Mouse (Mus musculus): Measurements from ENCODE around the gene Dclre1a.
"Not testable (repeated sequence)": the region's sequence is repeated elsewhere in the genome, so short reads cannot be mapped to it uniquely, and the experiment has no call there.

Gene Dclre1a

GRCm38 (mm10) chr19:56548230-56549032 lies 409 bp upstream of the Dclre1a start, which contains the start of gene Nhlrc2:
Nhlrc2 (plus strand) TSS chr19:56548261.
- peak; percentile 85 for DNase-seq

GRCm38 (mm10) chr19:56546031-56546430 lies 2.0 kb downstream of the Dclre1a start:
- DNase-seq, result no peak

GRCm38 (mm10) chr19:56544681-56545388 lies 3.2 kb downstream of the Dclre1a start:
- DNase-seq, result no peak

DNA sequence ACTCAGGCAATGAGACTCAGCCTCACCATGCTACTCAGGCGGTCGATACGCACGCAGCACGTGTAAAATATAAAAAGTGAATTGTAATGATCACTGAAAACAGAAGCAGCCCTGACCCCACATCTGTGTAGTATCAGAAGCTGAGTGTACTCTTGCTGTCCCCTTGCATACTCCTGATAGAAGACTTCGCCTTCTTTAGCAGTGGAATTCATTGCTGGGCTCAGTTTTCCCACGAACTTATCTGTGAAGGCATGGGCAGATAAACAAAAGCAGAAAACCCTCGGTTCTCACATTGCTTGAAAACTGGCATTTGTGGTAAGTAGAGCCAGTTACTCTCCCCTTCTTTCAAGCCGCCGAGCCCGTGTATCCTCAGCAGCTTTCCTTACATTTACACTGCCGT lies 4.7 kb downstream of the Dclre1a start:
- DNase-seq, result no peak

- DNase-seq, result no peak
Observed at GRCm38 (mm10) chr19:56535765-56536164, 12.3 kb downstream of the Dclre1a start.

- no peak for DNase-seq
Observed at GRCm38 (mm10) chr19:56535064-56535463, 13.0 kb downstream of the Dclre1a start.

DNA sequence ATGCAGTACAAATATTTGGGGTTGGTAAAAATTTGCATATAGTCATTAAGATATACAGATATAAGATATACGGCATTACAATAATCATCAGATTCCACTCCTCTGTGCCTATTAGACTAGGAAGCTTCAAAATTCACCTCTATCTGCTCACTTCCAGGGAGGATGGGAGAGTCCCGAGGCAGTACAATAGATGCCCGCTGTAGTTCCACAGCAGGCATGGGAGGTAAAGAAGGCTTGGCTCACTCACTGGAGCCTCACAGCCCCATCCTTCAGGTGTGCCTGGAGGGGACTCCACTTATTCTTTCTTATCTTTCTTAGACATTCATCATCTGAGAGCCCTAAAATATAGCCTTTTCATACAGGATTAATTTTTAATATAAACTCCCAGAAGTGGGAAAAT lies 13.7 kb downstream of the Dclre1a start:
- DNase-seq, result no peak

DNA sequence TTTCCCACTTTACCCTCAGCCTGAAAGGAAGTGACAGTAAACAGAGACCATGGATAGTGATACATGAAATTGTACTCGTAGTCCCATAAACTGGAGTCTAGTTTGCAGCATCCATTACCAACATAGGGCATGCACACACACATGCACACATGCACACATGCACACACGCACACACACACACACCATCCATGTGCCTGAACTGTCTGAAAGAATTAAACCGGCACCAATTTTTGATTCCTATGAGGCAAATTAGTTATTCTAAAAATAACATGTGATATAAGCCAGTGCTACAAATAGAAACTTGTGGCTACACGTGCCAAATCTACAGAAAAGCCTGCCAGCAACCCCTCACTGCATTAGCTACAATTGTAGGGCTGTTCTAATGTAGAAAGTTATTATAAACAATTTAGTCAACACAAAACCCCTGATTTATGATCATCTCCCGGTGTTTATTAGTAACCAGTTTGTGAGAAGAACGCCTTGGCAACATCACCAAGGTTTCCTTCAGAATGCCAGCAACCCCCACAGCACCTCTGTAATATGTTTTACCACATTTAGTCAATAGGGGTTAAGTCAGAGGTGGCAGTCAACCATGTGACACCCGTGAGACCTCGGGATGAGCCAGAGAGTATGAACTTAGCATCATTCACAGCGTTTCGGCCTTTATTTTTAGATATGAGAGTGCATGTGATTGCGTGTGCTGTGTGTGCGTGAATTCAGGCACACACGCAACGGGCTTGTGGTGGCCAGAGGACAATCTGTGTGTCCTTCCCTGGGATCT lies 14.5 kb downstream of the Dclre1a start:
- DNase-seq, result no peak

GRCm38 (mm10) chr19:56531251-56531650 lies 16.8 kb downstream of the Dclre1a start:
- DNase-seq, result no peak

DNA sequence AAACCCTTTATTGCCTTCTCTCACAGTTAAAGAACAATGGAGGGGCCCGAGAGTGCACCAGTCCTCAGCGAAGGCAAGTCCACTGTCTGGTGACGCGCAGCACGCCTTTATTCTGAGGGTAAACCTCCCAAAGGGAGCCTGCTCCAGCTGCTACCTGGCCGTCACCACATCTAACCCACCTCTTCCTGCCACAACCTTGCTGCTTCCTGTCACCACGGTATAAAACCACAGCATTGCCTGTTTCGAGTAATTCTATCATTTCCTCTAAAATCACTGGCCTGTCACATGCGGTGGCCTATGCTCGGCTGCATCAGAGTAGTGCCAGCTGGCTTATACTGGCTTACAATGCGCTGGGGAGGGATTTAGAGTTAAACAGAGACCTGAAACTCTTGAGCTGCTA lies 17.5 kb downstream of the Dclre1a start:
- DNase-seq, result not testable (repeated sequence)

- DNase-seq, result not testable (repeated sequence)
Observed at GRCm38 (mm10) chr19:56519408-56519807, 28.6 kb downstream of the Dclre1a start.

- DNase-seq, result not testable (repeated sequence)
Observed at GRCm38 (mm10) chr19:56513527-56513926, 34.5 kb downstream of the Dclre1a start.

DNA sequence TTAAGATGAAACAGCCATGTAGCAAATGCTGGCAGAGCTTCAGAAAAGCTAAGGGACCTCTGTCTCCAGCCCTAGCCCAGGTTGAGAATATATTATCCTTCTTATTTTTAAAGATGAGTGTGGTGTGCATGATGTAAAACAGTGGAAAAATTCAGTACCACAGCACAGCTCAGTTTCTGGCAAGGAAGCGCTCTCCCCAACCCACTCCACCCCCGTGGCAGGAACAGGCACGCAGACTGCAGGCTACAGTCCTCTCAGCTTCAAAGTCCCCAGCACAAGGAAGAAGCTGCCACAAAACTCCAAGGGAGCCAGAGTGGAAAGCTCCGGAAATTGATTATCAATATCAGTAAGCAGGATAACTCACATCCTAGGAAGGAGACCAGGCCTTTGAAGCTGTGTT lies 36.8 kb downstream of the Dclre1a start:
- not testable (repeated sequence) for DNase-seq

DNA sequence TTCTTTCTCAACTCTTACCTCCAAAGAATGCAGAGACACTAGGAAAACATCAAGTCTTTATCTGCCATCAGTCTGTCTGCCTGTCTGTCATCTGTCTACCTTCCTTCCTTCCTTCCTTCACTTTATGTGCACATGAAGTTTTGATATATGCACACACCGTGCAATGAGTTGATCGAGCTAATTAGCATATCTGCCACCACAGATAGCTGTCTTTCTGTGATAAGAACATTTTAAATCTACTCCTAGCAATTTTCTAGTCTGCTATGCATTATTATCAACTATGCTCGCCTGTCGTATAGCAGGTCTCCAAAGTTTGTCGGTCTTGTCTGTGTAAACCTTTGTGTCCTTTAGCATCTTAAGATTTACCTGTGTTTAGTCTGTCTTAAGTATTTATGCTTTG lies 44.5 kb downstream of the Dclre1a start:
- DNase-seq, result not testable (repeated sequence)

DNA sequence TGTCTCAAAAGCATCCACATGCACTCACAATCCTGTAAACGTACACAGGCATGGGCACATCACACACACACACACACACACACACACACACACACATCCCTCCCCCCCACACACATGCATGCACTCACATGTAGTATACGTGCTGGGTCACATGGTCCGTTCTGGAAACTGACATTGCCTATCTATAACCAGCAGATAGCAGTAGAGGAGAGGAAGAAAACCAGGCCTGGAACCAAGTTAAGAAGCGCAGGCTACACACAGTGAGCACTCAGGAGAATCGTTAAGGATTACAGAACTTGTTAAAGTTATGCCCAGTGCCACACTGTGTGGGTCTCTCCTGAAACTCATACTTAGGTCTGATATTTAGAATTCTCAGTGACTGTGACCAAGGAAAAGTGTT lies 45.0 kb downstream of the Dclre1a start:
- DNase-seq, result not testable (repeated sequence)

DNA sequence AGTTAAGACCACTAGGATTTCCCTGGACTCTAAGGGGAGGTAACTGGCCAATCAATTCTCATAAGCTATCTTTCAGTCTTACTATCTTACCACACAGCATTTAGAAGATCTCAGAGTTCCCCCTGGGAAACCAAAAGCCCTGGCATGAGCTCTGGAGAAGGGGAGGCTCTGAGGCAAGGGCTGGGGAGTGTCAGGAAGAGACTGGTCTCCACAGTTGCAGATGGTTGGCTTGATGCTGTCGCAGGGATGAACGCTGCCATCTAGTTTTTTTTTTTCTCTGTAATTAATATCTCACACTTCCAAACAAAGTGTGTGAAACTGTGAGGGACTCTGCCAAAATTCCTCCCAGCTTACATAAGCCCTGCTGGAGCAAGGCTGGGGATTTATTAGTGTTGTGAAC lies 53.9 kb downstream of the Dclre1a start:
- not testable (repeated sequence) for DNase-seq

- no peak for DNase-seq
Observed at GRCm38 (mm10) chr19:56489601-56490000, 58.4 kb downstream of the Dclre1a start.

DNA sequence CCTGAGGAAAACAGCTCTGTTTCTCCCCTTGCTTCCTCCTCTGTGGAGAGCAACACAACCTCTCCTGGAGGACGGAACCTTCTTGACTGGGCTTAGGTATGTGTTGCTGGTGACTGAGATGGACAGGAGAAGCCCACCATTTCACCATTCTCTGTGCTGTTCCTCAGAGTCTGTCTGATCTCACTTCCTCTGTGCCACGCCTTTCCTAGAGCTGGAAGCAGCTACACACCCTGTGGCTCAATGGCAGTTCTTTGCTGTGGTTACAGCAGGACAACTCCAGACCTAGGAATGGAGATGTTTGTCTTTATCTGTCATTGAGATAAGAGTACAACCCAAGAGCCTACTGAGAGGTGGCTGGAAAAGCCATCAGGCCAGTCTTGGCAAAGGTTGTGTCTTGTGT lies 60.7 kb downstream of the Dclre1a start:
- no peak for DNase-seq

DNA sequence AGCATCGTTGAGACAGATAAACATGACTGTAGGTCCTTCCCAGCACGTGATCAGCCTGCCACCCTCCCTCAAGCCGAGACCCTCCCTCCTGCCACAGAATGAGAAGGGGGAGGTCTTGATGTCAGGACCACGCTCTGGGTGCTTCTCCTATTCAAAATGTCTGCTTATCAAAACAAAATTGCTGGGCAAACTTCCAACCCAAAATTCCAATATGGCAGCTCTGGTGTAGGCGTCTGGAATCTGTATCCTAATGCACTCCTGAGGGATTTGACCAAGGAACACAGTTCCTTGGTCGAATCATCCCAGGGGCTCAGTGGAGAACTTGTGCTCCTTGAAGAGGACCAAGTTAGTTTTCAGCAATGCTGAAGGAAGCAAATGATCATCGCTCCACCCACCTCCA lies 61.1 kb downstream of the Dclre1a start:
- DNase-seq, result no peak

DNA sequence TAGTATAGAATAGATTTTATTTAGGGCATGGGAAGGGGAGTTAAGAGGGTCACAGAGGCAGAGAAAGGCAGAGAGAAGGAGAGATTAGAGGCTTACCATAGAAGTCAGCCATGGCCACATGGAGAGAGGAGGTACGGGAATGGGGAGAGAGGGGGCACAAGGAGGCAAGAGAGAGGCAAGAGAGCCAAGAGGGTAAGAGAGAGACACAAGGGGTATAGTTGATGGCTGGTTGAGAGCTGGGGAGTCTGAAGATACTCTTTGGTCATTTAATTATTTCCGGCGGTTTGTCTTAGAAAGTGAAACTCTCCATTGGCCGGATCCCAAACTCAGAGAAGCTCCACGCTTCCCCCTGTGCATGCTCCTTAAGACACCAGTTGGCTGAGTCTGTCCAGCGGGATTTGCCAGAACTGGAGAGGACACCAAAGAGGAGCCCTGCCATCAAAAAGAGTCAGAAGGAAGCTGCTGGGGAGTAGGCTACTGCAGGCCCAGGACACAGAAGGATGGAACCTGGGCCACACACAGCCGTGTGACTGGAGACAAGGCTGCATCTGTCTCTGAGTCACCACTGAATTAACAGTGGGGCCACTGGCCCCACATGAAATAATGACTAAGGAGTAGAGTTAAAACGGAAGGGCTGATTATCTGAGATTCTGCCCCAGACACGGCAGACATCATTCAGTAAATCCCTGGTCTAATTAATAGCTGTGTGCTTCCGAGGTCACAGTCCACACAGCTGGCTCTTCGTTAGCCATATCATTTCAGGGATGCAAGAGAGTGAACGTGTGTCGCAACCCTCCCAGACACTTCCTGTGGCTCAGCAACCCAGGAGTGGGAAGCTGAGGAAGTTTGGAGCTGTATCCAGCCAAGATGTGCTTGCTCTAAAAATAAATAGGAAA lies 62.4 kb downstream of the Dclre1a start:
- DNase-seq, result no peak

DNA sequence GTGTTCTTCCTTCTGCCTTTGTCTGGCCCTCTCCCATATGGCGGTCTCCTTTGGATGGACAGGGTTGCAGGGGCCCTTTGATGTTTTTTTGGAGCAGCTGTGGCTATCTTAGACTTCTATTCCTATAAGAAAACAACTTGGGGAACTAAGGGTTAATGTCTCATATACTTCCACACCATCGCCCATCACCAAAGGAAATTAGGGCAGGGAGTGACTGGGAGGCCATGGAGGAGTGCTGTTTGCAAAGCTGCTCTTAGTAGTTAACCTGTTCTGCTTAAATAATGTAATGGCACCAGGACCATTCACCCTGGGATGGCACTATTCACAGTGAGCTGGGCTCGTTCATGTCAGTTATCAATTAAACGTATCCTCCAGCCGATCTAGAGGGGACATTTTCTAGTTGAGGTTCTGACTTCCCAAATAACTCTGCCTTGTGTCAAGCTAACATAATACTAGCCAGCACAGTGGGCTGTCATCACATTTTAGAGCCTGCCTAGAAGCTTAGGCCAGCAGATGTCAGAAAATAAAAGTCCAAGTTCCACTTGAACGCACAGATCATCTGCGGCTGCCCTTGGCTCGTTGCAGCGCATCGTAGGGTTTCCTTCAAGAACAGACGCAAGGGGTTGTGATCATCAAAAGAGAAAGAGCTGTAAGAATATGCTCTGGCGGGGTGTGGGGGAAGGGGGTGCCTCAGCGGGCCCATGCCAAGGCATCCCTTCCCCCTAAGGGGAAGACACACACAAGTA lies 63.2 kb downstream of the Dclre1a start:
- no peak for DNase-seq

Data from cerebellum, postnatal 14 days (tissue).